21 mouse cellular contexts compared by ENCODE assay signal in the genomic region with DNA sequence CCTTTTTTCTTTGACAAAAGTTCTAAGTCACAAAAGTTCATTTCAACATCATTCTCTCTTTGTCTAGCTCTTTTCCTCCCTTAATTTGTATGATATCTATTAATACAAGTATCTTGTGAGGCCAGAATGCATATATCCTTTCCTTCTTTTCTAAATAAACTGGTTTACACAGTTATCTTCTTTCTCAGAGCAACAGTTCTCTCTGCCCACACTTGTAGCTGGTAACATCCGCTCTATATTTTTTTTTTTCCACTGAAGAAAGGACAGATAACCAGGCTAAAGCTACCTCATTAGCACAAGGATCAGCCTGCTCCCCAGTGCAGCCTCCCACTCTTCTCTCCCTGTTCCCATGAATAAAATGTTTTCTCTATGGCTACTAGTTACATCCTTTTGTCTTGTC.
"Had no signal": no experiment of that assay in that cellular context is flagged by ENCODE, and none has a peak within 500 bp of the region (broad histone marks: within the 10 kb centered on the region; RNA-seq: fewer than 3 reads in every experiment).

No protein-coding gene starts in this region.

- H3K27ac ChIP-seq: liver, embryonic 13.5 days; liver, embryonic 15.5 days; lung, embryonic 15.5 days; macrophage; midbrain, embryonic 12.5 days; neural tube, embryonic 12.5 days had no signal

- ATAC-seq: liver, postnatal 0 days; lung, postnatal 0 days; midbrain, embryonic 16.5 days had no signal

- H3K36me3 ChIP-seq: liver, embryonic 13.5 days; liver, embryonic 15.5 days; lung, embryonic 15.5 days; midbrain, embryonic 12.5 days; neural tube, embryonic 12.5 days had no signal

- H3K9ac ChIP-seq: liver, embryonic 13.5 days; liver, embryonic 15.5 days; liver, postnatal 0 days; lung, embryonic 15.5 days; midbrain, embryonic 12.5 days; neural tube, embryonic 12.5 days had no signal

- H3K4me3 ChIP-seq: liver, embryonic 13.5 days; liver, embryonic 15.5 days; lung, embryonic 15.5 days; midbrain, embryonic 12.5 days; neural tube, embryonic 12.5 days had no signal

- H3K4me1 ChIP-seq: lung, embryonic 15.5 days; midbrain, embryonic 12.5 days; neural tube, embryonic 12.5 days had no signal

- H3K9me3 ChIP-seq: liver, embryonic 13.5 days; liver, embryonic 15.5 days; lung, embryonic 15.5 days; midbrain, embryonic 12.5 days; neural tube, embryonic 12.5 days had no signal

- H3K4me2 ChIP-seq: liver, embryonic 13.5 days; liver, embryonic 15.5 days; lung, embryonic 15.5 days; midbrain, embryonic 12.5 days; neural tube, embryonic 12.5 days had no signal

- H3K27me3 ChIP-seq: liver, embryonic 13.5 days; liver, embryonic 15.5 days; lung, embryonic 15.5 days; midbrain, embryonic 12.5 days; neural tube, embryonic 12.5 days had no signal

- DNase-seq: liver, embryonic 13.5 days; liver, postnatal 0 days; lung, adult 2 months; lung, postnatal 14 days; lung, postnatal 36 days; midbrain, embryonic 14.5 days; retina, postnatal 1 day; right cerebral cortex, adult 18-20 months; right cerebral cortex, postnatal 25 days; right cerebral cortex, postnatal 4 days; spleen, adult 18-20 months; thymus, adult 18-20 months; thymus, postnatal 14 days; thymus, postnatal 36 days had no signal
